Mouse (Mus musculus) large intestine, adult 2 months (tissue): ENCODE data around the gene Limch1. TPM values are rescaled to one million over a fixed set of nuclear protein-coding genes. Genes with fewer than 3 reads are reported as not detected.

Source experiments
- DNase-seq: peaks from one replicate; pipeline ENCODE4 v3.0.0-alpha.2; 2012; ENCODE audit warnings: low read depth, low spot score
- WGBS: fragments of 180-500 bp; shearing (Covaris S2); methylation state at CpG from one replicate; pipeline ENCODE4 v1.1.7; 2018; 5-methylcytosine and 5-hydroxymethylcytosine counted together
- polyA plus RNA-seq: library from polyadenylated mRNA; depleted of rRNA; stranded (reverse); fragments of >200 nt; gene quantifications from 2 replicates; pipeline ENCODE4 v1.2.3, GENCODE M21; 2012

Limch1 gene
- polyA plus RNA-seq, 1 experiment, result 1.3 TPM

DNA sequence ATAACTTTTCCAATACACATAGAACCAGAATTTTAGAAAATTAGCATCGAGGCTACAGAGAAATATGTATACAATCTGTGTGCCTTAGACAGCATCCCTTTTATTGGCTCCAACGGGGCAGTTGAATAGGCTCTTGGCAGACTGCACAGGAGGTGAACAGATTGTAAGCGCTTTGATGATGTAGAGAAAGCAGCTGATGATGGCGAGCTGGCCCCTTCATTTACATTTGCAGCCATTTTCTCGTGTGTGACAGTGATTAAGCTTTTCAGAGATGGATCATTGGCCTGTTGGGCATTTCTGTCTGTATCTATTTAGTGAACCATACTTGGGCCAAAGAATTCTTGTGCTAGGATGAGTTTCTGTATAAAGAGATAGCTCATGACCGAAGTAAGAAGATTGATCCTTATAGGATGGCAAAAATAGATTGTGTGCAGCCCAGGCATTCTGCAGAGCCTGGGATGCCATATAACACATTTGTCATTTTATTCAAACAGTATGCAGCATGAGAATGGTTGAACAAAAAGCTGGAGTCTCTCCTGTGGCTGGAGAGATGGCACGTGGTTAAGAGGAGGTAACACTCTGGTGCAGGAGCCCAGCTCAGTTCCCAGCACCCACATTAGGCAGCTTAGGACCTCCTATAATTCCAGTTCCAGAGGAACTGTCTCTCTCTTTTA is 208.5 kb downstream of the Limch1 start:
- no peak for DNase-seq
- 74% methylated on average over 7 of the region's 7 CpGs for WGBS

DNA sequence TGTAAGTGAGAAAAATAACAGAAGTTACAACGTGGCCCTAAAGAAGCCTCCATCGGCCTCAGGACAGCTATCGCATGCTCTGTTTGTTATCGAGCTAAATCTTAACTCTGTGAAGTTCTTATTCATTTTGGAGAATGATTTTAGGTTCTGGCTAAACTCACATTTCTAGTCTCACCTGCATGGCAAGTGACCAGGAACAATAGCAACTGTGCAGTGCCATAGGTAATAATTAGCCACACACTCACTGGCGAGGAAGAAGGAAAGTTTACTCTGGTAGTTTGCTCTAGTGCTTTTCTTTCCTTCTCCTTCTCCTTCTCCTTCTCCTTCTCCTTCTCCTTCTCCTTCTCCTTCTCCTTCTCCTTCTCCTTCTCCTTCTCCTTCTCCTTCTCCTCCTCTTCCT is 209.6 kb downstream of the Limch1 start:
- WGBS, result 35% methylated on average over 5 of the region's 5 CpGs
- no peak for DNase-seq

DNA sequence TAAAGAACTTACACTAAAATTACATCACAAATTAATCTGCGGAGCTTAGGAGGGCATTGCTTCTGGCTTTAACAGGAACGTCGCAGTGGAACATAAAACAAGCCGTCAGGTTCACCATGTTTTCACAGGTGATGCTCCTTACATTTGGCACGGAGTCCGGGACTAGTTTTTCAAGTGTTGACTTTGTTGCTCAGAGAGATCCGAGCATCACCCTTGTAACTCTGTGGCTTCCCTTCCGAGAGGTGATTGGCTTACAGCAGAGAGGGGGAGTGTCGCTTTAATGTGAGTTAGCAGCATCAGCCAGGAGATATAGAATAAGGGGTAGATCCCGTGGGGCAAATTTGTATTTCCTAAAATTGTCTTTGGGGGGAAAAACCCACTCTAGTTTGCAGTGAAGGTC is 212.0 kb downstream of the Limch1 start:
- DNase-seq, result no peak
- WGBS, result 87% methylated on average over 10 of the region's 10 CpGs

DNA sequence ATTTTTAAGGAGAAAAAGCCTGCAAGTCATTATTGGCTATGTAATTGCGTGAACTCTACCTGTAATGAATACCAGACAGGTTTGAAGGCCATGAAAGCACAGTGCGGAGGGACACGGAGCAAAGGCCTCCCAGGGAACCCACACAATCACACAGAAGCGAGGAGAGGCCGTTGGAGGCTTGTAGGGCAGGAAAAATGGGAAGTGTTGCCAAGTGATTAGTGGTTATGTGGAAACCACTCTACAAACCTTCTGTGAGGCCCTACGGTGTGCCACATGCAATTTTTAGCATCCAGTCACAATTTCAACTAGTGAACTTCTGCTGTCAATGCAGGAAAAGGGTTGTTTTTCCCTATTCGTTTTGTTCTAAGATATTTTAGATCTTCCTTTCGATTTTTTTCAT is 212.5 kb downstream of the Limch1 start:
- no peak for DNase-seq
- WGBS, result 81% methylated on average over 8 of the region's 8 CpGs

DNA sequence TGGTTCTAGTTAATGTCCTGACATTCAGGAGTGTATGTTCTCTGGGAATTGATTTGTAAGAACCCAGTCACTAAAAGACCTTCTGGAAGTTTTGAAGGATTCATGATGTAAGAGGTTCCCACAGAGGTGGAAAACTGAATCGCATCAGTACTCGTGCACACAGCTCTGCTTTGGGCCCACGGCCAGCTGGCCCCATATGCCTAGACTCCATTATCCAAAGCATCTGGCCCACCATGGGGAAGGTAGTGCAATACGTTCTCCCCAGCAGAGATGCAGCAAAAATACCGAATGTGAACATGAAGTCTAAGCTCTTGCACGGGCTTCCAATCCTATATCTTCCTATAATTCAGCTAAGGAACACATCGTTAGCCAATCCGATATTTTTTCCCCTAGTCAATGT is 214.3 kb downstream of the Limch1 start:
- WGBS, result 85% methylated on average over 8 of the region's 8 CpGs
- no peak for DNase-seq

DNA sequence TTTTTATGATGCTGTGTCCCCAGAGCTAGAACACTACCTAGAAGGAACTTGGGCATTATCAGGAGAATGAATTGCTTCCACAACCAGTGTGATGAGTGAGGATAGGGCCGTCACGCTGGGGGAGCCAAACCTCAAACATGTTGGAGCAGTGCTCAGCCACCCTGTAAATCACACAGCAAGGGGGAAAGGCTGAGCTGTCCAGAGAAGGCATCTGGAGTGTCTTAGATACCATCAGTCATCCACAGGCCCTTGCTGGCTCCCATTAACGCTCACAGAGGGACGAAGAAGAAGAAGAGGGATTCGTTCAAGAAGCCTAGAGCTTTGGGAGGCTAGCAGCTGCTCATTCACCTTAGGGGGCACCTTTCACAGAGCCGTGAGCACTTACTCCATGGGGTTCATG is 219.8 kb downstream of the Limch1 start:
- 77% methylated on average over 6 of the region's 6 CpGs for WGBS
- DNase-seq, result no peak

DNA sequence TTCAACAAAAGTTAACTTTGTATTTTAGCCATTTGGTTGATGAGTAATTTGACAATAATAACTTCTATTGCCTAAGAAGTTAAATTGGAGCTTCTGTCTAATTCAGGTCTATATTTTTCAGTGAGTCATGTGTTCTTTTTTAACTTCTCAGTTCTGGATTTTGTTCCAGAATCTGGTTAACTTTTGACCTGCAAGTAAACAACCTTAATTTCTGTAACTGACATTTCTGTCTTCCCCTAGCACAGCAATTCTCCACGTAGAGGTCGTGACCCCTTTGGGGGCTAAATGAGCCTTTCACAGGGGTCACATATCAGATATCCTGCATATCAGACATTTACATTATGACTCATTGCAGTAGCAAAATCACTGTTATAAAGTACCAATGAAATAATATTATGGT is 221.5 kb downstream of the Limch1 start:
- no peak for DNase-seq
- WGBS, result 52% methylated on average over 2 of the region's 2 CpGs

DNA sequence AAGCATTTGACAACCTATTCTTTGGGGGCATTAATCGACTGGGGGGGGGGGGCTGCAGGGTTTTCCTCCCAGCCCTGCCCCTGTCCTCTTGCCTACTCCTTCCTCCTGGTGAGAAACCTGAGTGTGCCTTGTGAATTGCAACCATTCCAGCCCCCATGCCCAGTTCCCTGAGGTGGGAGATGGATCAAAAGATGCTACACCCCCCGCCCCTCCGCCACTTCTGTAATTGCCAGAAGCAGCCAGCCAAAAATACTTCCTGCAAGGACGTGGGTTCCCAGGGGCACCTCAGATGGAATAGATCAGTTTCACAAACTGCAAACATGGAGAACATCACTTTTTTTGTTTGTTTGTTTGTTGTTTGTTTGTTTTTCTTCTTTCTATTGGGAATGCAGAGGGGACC is 222.0 kb downstream of the Limch1 start:
- DNase-seq, result no peak
- 30% methylated on average over 4 of the region's 4 CpGs for WGBS

DNA sequence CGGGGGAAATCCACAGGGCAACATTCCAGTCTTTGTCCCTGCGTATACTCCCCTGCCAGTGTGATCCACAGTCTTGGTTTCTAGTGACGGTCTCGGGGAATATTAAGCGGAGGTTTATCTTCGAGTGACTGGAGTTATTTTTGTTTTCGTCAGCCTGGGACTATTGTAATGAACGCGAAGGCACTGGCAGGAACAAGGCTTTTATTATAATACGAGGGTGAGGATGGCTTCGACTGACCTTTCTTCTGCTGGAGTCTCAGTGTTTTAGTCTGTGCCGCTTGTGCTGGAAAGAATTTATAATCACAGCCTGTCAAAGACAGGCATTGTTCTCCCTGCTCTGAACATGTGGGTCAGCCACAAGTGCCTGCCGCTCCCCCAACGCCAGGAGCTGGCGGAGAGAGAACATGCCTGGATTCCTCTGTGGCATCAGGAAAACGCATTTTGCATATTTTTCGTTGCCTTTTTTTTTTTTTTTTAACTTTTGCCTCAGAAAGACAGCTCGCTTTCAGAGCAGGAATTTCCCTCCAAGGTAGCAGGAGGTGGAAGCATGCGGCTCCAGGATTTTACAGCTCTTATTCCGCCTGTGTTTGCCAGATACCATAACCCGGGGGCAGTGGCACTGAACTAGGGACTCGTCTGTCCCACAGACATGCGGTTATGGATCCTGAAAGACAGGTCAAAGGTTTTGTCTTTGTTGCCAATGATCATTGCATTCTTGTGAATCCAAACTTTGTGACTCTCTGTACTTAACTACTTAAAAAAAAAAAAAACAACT is 222.6 kb downstream of the Limch1 start:
- DNase-seq, result no peak
- WGBS, result 7% methylated on average over 23 of the region's 23 CpGs

DNA sequence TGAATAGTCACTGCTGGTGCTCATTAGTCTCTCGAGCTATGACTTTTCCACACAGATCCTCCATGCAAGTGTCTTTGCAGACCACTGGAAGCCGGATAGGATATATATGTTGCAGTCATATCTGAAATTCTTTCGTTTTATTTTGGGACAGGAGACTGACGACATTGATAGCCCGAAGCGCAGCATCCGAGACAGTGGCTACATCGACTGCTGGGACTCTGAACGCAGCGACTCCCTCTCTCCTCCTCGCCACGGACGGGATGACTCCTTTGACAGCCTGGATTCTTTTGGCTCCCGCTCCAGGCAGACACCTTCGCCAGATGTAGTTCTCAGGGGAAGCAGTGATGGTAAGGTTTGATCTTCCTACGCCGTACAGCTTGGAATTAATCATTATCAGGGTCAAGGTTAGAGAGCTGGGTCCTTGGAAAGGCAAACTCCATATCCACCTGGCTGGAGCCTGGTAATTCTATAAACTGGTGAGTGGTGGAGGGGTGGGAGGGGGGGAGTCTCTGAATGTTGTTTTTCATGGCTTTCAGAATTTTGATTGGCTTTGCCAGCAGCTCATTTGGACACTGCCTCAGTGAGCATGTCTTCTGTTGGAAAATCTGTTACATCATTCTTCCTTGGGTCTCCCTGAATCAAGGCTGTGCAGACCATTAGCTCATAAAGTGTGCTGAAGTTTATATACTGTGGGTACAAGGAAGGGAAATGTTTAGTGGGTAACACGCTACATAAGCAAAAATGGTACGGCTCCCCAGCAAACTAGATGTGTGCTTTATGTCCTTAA is 223.5 kb downstream of the Limch1 start:
- 74% methylated on average over 19 of the region's 19 CpGs for WGBS
- no peak for DNase-seq

DNA sequence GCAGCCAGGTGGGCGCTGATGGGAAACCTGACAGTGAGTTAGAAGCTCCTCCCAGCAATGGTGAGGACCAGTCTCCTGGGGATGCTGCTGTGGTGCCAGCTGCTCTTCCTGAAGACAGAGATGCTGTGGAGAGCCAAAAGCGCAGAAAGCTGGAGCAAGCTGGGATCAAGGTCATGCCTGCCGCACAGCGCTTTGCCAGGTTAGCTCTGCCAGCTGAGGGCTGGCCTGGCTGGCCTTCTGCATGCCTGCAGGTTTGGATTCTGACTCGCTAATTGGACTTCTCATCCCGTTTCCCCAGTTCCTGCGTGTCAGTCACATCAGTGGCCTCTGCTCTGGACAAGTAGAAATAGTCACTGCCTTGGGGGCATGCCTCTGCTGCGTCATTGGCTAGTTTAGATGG is 230.0 kb downstream of the Limch1 start:
- DNase-seq, result no peak
- 92% methylated on average over 8 of the region's 8 CpGs for WGBS

DNA sequence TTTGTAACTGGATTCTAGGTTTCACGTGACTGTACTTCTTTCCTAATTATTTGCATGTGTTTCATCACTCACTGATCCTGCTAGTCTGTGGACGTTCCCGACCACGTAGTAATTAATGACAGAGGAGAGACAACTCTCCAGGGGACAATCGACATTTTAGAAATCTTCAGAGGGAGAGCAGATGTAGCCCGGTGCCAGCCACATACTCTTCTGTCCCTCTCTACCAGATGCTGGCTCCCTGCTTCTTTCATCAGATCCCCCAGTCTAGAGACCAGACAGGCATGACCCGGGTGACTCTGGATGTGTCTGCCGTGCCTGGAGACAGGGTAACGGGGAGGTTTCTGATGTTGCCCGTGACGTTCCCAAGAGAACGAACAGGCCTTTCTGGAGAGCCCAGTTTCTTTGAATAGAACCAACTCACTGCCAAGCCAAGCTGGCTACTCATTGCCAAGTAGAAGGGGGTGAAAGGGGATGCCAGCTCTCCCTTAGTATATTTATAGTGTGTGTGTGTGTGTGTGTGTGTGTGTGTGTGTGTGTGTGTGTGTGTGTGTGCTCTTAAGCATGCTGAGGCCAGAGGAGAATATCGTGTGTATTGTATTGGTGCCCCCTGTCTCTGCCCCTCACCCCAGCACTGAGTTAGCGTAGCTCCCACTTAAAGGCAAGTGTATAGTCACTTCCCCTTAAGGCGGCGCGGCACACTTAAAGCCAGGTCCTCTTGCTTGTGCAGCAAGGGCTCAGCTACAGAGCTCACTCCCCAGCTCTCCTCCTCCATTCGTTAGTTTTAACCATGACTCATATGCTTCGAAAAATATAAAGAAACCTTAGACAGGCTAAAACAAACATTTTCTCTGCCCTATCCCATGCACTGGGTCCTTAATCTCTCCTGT is 233.9 kb downstream of the Limch1 start:
- WGBS, result 72% methylated on average over 19 of the region's 19 CpGs
- no peak for DNase-seq

DNA sequence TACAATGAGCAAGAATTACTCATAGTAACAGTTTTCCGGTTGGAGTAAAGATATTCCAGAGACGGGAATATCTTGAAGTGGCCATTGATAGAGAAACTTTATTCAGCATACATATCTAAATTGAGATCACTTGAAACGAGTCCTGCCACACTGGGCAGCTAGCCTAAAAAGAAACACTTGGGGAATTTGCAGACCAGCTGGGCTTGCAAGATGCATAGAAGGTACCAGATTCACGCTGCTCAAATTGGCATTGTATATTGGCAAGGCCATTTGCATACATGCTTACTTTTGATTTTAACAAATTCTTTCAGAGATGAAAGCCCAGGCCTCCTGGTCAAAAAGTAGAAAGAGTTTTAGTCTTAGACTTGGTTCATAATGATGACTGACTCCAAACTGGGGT is 235.2 kb downstream of the Limch1 start:
- WGBS, result 79% methylated on average over 4 of the region's 4 CpGs
- DNase-seq, result no peak

DNA sequence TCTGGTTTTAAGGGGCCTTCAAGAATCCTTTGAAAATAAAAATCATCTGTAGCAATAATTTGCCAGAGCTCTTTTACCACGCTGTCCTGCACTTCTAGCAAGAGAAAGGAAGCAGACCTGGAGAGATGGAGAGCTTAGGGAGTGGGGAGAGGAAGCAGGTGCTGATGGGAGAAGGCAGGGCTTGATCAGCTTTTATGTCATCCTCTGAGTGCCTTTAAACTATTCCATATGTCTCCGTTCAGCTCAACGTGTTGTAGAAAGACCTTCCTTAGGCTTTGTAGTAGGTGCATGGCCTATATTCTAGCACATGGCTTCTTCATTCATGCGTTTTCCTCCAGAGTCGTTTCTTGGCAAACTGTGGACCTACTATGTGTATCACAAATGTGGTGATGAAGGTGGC is 237.5 kb downstream of the Limch1 start:
- no peak for DNase-seq
- 84% methylated on average over 5 of the region's 5 CpGs for WGBS

DNA sequence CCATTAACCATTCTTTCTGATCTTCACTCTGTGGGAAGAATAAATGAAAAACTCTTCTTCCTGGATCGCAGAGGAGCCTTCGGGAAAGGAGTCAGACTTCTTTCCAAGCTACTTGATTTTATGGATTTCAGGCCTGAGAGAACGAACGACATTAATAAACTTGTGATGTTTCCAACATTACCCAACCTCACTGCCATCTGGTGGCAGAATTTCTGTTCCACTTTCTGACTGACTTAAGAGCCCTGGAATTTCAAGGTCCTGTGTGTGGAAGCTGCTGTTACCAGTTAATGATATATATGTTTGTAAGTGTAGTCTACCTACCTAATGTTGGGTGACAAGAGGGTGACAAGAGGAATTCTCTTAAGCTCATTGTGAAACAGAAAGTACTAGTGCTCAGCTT is 243.3 kb downstream of the Limch1 start:
- DNase-seq, result no peak
- WGBS, result 42% methylated on average over 4 of the region's 4 CpGs

DNA sequence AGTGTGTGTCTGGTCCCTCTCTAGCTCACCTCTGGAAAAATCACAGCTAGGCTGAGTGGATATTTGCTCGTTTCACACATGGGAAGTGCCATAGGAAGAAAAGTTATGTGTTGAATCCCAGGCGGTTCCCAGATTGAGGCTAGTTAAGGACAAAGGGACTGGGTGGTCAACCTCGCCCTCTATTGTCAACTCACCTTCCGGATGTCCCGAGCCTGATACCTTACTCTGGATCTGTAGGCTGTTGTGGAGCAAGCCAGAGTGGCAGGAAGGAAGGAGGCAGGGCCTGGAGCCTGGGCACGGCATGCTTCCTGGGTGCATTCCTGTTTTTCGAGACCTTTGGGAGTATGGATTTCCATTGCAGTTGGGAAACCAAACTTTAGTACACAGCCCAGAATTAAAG is 243.9 kb downstream of the Limch1 start:
- no peak for DNase-seq
- 67% methylated on average over 7 of the region's 7 CpGs for WGBS

DNA sequence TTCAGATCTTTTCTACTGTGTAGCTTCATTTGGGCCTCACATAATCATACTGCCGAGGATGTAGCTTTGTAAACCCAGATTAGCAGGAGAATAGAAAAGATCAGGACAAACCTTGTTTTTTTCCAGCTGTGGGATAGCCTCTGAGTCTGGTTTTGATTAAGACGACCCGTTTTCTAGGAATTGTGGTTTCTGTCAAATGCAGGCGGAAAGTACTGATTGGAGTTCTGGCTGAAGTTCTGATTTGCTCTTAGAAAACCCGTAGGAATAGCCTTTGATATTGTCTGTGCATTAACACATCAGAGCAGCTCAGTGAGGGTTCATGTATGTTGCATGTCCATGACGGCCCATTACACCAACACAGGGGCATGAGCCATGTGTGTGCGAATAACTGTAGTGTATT is 246.8 kb downstream of the Limch1 start:
- WGBS, result 90% methylated on average over 7 of the region's 7 CpGs
- DNase-seq, result no peak

DNA sequence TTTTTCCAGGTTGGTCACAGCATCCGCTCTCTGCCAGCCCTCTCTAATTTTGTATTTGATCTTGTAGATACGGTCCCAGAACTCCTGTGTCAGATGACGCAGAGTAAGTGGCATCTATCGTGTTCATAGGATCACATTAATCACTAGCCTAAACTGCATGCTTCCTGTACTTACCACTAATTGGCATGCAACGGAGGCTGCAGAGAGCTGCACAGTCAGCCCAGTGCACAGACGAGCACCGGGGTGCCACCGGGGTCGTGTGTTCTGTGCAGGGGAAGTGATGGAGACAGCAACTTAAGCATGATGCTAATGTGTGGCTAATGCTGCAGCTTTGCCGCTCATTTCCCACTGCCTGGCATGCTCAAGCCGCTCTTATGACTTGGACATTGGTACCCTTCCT is 247.4 kb downstream of the Limch1 start:
- 86% methylated on average over 11 of the region's 11 CpGs for WGBS
- DNase-seq, result no peak

DNA sequence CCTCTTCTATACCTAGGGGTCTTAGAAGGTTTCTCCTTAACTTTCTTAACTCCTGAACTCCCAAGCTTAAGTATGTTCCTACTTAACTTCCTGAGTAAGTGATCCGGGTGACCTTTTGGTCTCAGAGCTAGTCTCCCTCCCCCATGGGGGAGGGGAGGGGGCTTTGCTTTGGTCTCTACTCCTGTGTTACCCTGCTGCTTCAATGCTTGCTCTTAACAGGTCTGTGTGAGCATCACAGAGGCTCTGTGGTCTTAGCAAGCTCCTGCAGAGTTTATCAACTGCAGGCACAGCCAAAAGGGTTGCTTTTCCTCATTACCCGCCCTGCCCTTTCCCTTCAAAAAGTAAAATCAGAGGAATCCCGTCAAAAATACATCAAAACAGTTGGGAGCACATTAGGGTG is 250.5 kb downstream of the Limch1 start:
- no peak for DNase-seq
- 52% methylated on average over 3 of the region's 3 CpGs for WGBS
